Mouse (Mus musculus): ENCODE data around the gene Fkbpl.

Fkbpl gene

DNA sequence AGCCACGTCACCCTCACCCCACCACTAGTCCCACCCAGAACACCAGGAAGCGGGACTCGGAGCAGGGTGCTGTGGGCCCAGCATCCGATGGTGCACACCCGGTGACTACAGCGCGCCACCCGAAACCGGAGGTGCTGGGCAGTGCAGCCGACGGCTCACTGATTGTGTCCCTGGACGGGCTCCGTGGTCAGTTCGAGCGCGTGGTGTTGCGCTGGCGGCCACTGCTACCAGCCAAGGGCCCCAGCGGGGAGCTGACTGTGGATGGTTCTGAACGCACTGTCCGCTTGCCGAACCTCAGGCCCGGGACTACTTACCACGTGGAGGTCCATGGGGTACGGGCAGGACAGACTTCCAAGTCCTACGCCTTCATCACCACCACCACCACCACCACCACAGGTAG, 35.6 kb downstream of the Fkbpl start:
- in situ Hi-C loops (cut with MboI; ENCODE audit: low pct_unique_long_range_greater_than_20kb in 1 of 2, low sequenced_read_pairs in 2 of 2, unreplicated experiment in 1 of 2), result no loop called here

DNA sequence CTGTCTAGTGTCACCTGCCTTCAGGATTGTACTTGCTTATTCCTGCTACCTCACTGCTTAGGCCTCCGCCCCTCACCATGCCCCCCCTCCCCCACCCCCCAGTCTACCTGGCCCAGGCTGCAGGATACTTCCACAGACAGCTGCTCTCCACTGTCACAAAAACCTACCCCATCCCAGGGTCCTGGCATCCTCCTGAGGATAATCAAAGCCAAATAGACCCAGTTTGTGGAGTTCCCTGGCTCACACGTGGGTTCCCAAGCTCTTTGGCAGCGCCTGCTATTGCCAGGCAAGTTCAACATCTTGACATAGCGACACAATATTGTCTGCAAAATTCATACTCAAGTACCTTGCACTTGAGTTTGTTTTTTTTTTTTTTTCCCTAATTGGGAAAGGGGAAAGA, 36.1 kb downstream of the Fkbpl start:
- in situ Hi-C loops (cut with MboI; ENCODE audit: low pct_unique_long_range_greater_than_20kb in 1 of 2, low sequenced_read_pairs in 2 of 2, unreplicated experiment in 1 of 2), result no loop called here

DNA sequence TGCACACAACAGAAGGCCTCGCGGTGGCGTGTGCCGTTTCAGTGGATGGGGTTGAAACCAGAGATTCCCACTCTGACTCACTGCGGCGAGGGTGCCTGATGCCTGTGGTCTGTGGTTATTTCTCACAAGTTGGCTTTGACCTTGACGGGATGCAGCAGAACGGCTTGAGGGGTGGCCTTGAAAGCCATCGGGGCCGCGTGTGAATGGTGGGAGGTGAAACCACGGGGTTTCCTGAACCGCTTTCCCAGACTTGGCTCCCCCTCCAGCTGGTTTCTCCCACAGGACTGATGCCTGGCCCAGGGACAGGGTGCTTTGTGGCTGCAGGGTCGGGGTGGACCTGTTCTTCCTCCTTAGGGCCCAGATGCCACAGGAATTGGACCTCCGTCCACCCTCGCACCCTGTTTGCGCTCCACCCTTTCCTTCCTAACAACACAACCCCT, 36.6 kb downstream of the Fkbpl start:
- in situ Hi-C loops (cut with MboI; ENCODE audit: low pct_unique_long_range_greater_than_20kb in 1 of 2, low sequenced_read_pairs in 2 of 2, unreplicated experiment in 1 of 2), result no loop called here

GRCm38 (mm10) chr17:34681881-34682536, 37.4 kb downstream of the Fkbpl start:
- in situ Hi-C loops (cut with MboI; ENCODE audit: low pct_unique_long_range_greater_than_20kb in 1 of 2, low sequenced_read_pairs in 2 of 2, unreplicated experiment in 1 of 2), result no loop called here

- in situ Hi-C loops (cut with MboI; ENCODE audit: low pct_unique_long_range_greater_than_20kb in 1 of 2, low sequenced_read_pairs in 2 of 2, unreplicated experiment in 1 of 2), result no loop called here
Observed at GRCm38 (mm10) chr17:34683179-34683578, 38.6 kb downstream of the Fkbpl start.

DNA sequence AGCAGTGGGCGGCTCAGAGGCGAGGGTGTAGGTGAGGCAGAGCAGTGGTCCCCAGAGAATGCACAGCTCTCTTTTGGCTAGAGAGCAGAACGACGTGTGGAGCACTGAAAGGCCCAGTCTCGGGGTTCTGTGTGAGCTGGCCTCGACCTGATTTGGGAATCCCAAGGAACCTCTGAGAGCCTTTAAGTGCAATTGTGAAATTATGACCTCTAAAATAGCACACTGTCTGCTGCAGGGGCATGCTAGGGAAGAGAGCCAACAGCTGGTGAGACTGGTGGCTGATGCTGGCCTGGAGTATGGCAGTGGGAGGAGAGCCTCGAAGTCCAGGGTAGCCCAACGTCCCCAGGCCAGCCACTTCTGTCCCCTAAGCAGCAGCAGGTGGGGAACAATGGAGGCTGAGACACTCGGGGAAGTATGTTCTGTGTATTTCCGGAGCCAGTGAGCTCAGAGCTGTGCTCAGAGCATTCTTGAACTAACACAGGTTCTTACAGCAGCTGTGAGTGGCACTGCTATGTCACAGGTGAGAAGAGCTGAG, 39.2 kb downstream of the Fkbpl start:
- in situ Hi-C loops (cut with MboI; ENCODE audit: low pct_unique_long_range_greater_than_20kb in 1 of 2, low sequenced_read_pairs in 2 of 2, unreplicated experiment in 1 of 2), result no loop called here

- in situ Hi-C loops (cut with MboI; ENCODE audit: low pct_unique_long_range_greater_than_20kb in 1 of 2, low sequenced_read_pairs in 2 of 2, unreplicated experiment in 1 of 2), result no loop called here
Observed at GRCm38 (mm10) chr17:34684253-34684893, 39.8 kb downstream of the Fkbpl start.

DNA sequence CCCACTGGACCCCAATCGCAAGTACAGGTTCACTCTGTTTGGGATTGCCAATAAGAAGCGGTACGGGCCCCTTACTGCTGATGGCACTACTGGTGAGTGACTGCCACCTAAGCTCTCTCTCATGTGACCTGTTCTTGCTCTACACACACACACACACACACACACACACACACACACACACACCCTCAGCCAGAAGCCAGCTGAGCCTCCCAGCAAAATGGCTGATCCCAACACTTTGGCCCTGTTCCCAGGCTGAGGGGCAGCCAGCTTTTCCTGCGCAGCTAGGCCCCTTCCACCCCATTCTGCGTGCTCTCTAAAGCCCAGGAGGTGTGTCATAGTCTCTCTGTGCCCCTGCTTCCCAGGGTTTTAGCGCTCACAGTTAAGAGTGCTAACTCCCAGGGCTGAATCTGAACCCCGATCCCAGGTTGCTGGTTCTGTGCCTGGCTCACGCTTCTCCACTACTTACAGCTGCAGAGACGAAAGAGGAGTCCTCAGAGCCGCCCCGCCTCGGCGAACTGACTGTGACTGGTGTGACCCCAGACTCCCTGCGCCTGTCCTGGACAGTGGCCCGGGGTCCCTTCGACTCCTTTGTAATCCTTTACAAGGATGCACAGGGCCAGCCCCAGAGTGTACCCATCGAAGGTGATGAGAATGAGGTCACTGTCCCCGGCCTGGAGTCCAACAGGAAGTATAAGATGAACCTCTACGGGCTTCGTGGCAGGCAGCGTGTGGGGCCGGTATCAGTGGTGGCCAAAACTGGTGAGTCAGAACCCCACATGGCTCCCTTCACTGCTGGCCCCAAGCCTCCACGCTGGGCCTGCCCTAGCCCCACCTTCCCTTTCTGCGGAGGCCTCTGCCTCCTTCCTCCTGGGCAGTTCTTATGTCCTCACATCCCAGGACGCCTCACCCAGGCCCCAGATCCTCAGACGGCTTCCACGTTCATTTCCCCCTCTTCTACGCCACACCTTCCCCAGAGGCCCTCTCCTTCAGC, 40.9 kb downstream of the Fkbpl start:
- in situ Hi-C loops (cut with MboI; ENCODE audit: low pct_unique_long_range_greater_than_20kb in 1 of 2, low sequenced_read_pairs in 2 of 2, unreplicated experiment in 1 of 2), result no loop called here

DNA sequence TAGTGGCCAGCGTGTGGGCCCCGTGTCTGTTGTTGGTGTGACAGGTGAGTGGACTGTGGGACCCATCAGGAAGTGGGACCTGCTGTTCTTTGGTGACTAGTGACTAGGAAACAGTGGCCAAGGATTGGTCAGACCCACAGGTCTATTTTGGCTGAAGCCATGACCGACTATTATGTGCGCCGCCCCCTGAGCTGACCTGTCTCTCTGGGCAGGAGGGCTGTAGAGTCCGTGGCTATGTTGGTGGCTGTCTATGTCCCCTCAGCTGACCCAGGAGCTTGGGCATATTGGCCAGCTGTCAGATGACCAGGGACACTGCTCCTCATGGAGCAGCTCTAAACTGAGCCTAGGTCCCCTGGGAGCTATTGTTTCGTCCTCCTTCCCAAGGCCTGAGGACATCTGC, 44.3 kb downstream of the Fkbpl start:
- in situ Hi-C loops (cut with MboI; ENCODE audit: low pct_unique_long_range_greater_than_20kb in 1 of 2, low sequenced_read_pairs in 2 of 2, unreplicated experiment in 1 of 2), result no loop called here

DNA sequence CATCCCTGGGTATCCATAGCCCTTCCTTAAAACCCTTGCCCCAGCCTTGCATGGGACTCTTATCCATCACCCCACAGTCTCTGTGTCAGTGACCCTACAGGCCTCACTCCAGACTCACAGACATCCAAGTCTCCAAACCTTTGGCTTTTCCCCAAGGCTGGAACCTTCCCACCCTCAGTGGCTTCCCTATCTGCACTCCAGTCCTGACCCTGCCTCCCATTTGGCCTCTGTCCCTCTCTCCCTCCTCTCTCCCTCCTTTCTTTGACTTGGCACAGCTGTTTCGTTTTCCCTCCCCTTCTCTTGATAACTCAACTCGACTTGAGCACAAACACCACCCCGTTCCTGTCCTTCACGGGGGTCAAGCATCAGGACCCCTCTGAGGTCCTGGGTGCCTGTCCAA, 45.9 kb downstream of the Fkbpl start:
- in situ Hi-C loops (cut with MboI; ENCODE audit: low pct_unique_long_range_greater_than_20kb in 1 of 2, low sequenced_read_pairs in 2 of 2, unreplicated experiment in 1 of 2), result no loop called here

GRCm38 (mm10) chr17:34692906-34693305, 48.3 kb downstream of the Fkbpl start:
- in situ Hi-C loops (cut with MboI; ENCODE audit: low pct_unique_long_range_greater_than_20kb in 1 of 2, low sequenced_read_pairs in 2 of 2, unreplicated experiment in 1 of 2), result no loop called here

Data from mouse embryonic stem cell (cell line).